Mouse (Mus musculus) heart, adult 2 months (tissue): ENCODE measurements around the gene Olfr866.

Experiments
- CTCF ChIP-seq: fragments of 200-600 bp; IDR thresholded peaks from 2 replicates; pipeline ENCODE4 v1.8.1; 2022; ENCODE audit warnings: antibody characterized with exemption, mild to moderate bottlenecking, moderate library complexity
- EP300 ChIP-seq: fragments of 200-500 bp; IDR thresholded peaks from 2 replicates; pipeline ENCODE4 v1.6.1; 2011; ENCODE audit warnings: low read depth, low read length, control low read depth; ENCODE audit not compliant: insufficient read depth
- POLR2A ChIP-seq: fragments of 200-500 bp; IDR thresholded peaks from 2 replicates; pipeline ENCODE4 v1.6.1; 2011; ENCODE audit warnings: mild to moderate bottlenecking, low read depth, low read length, control low read depth; ENCODE audit not compliant: insufficient read depth

DNA sequence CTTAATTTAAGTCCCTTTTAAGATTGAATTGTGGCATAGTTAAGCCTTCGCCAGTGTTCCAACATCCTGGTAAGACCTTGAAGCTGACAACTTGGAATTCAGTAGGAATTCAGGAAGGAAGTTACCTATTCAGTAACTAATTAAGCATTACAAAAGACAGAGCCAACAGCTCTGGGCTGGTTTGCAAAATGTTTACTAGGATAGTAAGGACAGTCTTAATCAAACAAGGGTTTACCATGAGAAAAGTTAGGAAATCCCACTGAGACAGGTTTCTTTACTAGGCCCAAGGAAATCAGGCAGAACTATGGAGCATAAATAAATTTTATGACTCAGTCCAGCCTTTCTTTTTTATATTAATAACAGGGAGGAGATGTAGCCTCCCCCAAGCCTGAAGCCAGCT lies 43.5 kb upstream of the Olfr866 start:
- TF ChIP-seq POLR2A (no peak), CTCF (no peak), EP300 (no peak)
